Mouse (Mus musculus) ES-Bruce4 (cell line): ENCODE measurements at regions not wholly inside any gene's neighbourhood (a gene's known extent, or its start where the extent isn't known, plus 50 kb on each side); places are given as distances from the start of the nearest gene placed in this dataset.

ENCODE experiments used
- H3K27ac ChIP-seq: 2 replicates; pipeline ENCODE4 v1.5.1; 2012; ENCODE audit warnings: low read length, inconsistent platforms; ENCODE audit not compliant: insufficient read depth
- H3K27me3 ChIP-seq: 2 replicates; pipeline ENCODE4 v1.6.1; 2012; ENCODE audit warnings: mild to moderate bottlenecking, low read length, inconsistent platforms; ENCODE audit not compliant: control insufficient read depth, poor library complexity, insufficient read depth, severe bottlenecking
- H3K36me3 ChIP-seq: 2 replicates; pipeline ENCODE4 v1.6.1; 2012; ENCODE audit warnings: inconsistent platforms, mild to moderate bottlenecking, low read length, moderate library complexity; ENCODE audit not compliant: control insufficient read depth, poor library complexity, insufficient read depth, severe bottlenecking
- H3K4me1 ChIP-seq: one replicate; pipeline ENCODE4 v1.8.1; 2011; ENCODE audit warnings: low read length; ENCODE audit not compliant: control insufficient read depth, insufficient read depth
- H3K4me3 ChIP-seq: 2 replicates; pipeline ENCODE4 v1.5.1; 2011; ENCODE audit warnings: low read depth, mild to moderate bottlenecking, low read length
- H3K9ac ChIP-seq: 2 replicates; pipeline ENCODE4 v1.6.1; 2012; ENCODE audit warnings: low read depth, mild to moderate bottlenecking, inconsistent platforms; ENCODE audit not compliant: poor library complexity, severe bottlenecking
- H3K9me3 ChIP-seq: replicated peaks from 2 replicates; pipeline ENCODE4 v1.6.1; 2012; ENCODE audit warnings: mild to moderate bottlenecking, low read length, inconsistent platforms; ENCODE audit not compliant: control insufficient read depth, poor library complexity, insufficient read depth, severe bottlenecking
- CTCF ChIP-seq: IDR thresholded peaks from one replicate; pipeline ENCODE4 v1.8.1; 2011; ENCODE audit warnings: low read depth, low read length
- EP300 ChIP-seq: IDR thresholded peaks from 2 replicates; pipeline ENCODE4 v1.6.1; 2011; ENCODE audit warnings: low read depth, low read length; ENCODE audit not compliant: insufficient read depth
- POLR2A ChIP-seq: IDR thresholded peaks from one replicate; pipeline ENCODE4 v1.8.1; 2011; ENCODE audit warnings: low read length; ENCODE audit not compliant: insufficient read depth

- no peaks in the 10 kb centered on the region for H3K27me3 ChIP-seq
- H3K4me3 ChIP-seq: no peak overlapping the region
- no peaks in the 10 kb centered on the region for H3K36me3 ChIP-seq
- no peak for TF ChIP-seq CTCF
- no peak for TF ChIP-seq EP300
- no peak for TF ChIP-seq POLR2A
- H3K27ac ChIP-seq: no peak overlapping the region
- no peak overlapping the region for H3K9ac ChIP-seq
- no peaks in the 10 kb centered on the region for H3K9me3 ChIP-seq
- no peaks in the 10 kb centered on the region for H3K4me1 ChIP-seq
These were observed 54.0 kb upstream of the Tgm3 start for GRCm38 (mm10) chr2:129958120-129958519.

GRCm38 (mm10) chr2:129960364-129960763 is 51.8 kb upstream of the Tgm3 start:
- TF ChIP-seq EP300 (no peak), POLR2A (no peak)
- Histone ChIP-seq H3K27me3 (no peaks in the 10 kb centered on the region), H3K9me3 (no peaks in the 10 kb centered on the region), H3K36me3 (no peaks in the 10 kb centered on the region), H3K27ac (no peak overlapping the region), H3K4me1 (no peaks in the 10 kb centered on the region), H3K9ac (no peak overlapping the region), H3K4me3 (no peak overlapping the region)

- no peaks in the 10 kb centered on the region for H3K9me3 ChIP-seq
These were observed 50.6 kb upstream of the Tgm3 start for GRCm38 (mm10) chr2:129961522-129961921.

More at GRCm38 (mm10) chr2:129961522-129961921, 50.6 kb upstream of the Tgm3 start:
- Histone ChIP-seq H3K4me3 (no peak overlapping the region), H3K4me1 (no peaks in the 10 kb centered on the region), H3K27ac (no peak overlapping the region), H3K9ac (no peak overlapping the region), H3K36me3 (no peaks in the 10 kb centered on the region), H3K27me3 (no peaks in the 10 kb centered on the region)
- no peak for TF ChIP-seq POLR2A
- no peak for TF ChIP-seq EP300
- TF ChIP-seq CTCF: no peak
